Mouse (Mus musculus): Measurements from ENCODE around the gene Neurog3.

DNA sequence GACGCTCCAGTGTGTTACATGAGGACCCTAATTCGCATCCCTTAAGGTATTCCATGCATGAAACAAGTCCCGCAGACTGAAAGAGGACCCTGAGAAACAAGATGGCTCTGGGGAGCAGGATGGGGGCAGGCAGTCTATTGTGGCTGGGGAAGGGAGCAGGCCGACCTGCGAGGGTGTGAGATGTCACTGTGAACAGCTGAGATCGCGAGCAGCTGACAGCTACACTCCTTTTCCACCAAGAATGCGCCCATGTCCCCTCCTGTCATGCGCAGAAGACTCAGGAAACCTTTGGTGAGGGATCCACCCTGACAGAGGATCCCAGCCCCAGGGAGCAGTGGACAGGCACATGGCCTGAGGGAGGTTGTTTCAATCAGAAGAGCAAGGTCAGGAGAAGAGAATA is 25.8 kb upstream of the Neurog3 start:
- TF ChIP-seq CTCF (conservative IDR thresholded peaks at IDR 0.05; ENCODE audit: insufficient read depth, insufficient read length, low read depth, low read length) (no peak), POLR2A (IDR thresholded peaks at IDR 0.05; ENCODE audit: low read depth, low read length) (no peak)

All from kidney, adult 2 months (tissue).